Mouse (Mus musculus): Measurements from ENCODE around the gene Vamp1. TPM values are rescaled to one million over a fixed set of nuclear protein-coding genes. Genes with fewer than 3 reads are reported as not detected.

The Vamp1 gene
- polyA plus RNA-seq, 1 experiment = 14.3 TPM

GRCm38 (mm10) chr6:125222577-125222976 lies 7.2 kb downstream of the Vamp1 start:
- TF ChIP-seq EP300 (IDR thresholded peaks at IDR 0.05; ENCODE audit: insufficient read depth, low read depth, low read length) (no peak), CTCF (IDR thresholded peaks at IDR 0.05; ENCODE audit: low read depth, low read length) (no peak), POLR2A (IDR thresholded peaks at IDR 0.05; ENCODE audit: insufficient read depth, low read length) (no peak)
- Histone ChIP-seq H3K27ac (ENCODE audit: insufficient read depth, low read length) (no peak overlapping the region), H3K36me3 (ENCODE audit: control insufficient read depth, insufficient read depth, low read length, poor library complexity, severe bottlenecking) (no peaks in the 10 kb centered on the region; the same call in 1 of the 2 replicates), H3K27me3 (ENCODE audit: control insufficient read depth, insufficient read depth, low read length, poor library complexity, severe bottlenecking) (no peaks in the 10 kb centered on the region), H3K9ac (ENCODE audit: low read depth, poor library complexity, severe bottlenecking) (no peak overlapping the region), H3K4me3 (ENCODE audit: low read depth, low read length) (no peak overlapping the region), H3K9me3 (replicated peaks; ENCODE audit: control insufficient read depth, insufficient read depth, low read length, poor library complexity, severe bottlenecking) (no peaks in the 10 kb centered on the region), H3K4me1 (ENCODE audit: control insufficient read depth, insufficient read depth, low read length) (no peaks in the 10 kb centered on the region)

- no peak overlapping the region for H3K4me3 ChIP-seq (ENCODE audit: low read depth, low read length)
- H3K9ac ChIP-seq (ENCODE audit: low read depth, poor library complexity, severe bottlenecking) = no peak overlapping the region
- no peaks in the 10 kb centered on the region for H3K9me3 ChIP-seq (replicated peaks; ENCODE audit: control insufficient read depth, insufficient read depth, low read length, poor library complexity, severe bottlenecking)
- H3K4me1 ChIP-seq (ENCODE audit: control insufficient read depth, insufficient read depth, low read length) = no peaks in the 10 kb centered on the region
- H3K27me3 ChIP-seq (ENCODE audit: control insufficient read depth, insufficient read depth, low read length, poor library complexity, severe bottlenecking) = no peaks in the 10 kb centered on the region
- no peaks in the 10 kb centered on the region; the same call in 1 of the 2 replicates for H3K36me3 ChIP-seq (ENCODE audit: control insufficient read depth, insufficient read depth, low read length, poor library complexity, severe bottlenecking)
- H3K27ac ChIP-seq (ENCODE audit: insufficient read depth, low read length) = no peak overlapping the region
- TF ChIP-seq CTCF (IDR thresholded peaks at IDR 0.05; ENCODE audit: low read depth, low read length) (peak; percentile 63), EP300 (IDR thresholded peaks at IDR 0.05; ENCODE audit: insufficient read depth, low read depth, low read length) (no peak)
Observed at GRCm38 (mm10) chr6:125225518-125226115, 10.3 kb downstream of the Vamp1 start.

- TF ChIP-seq POLR2A (IDR thresholded peaks at IDR 0.05; ENCODE audit: insufficient read depth, low read length) = no peak
- H3K4me1 ChIP-seq (ENCODE audit: control insufficient read depth, insufficient read depth, low read length) = no peaks in the 10 kb centered on the region
- H3K9ac ChIP-seq (ENCODE audit: low read depth, poor library complexity, severe bottlenecking) = no peak overlapping the region
- no peaks in the 10 kb centered on the region for H3K9me3 ChIP-seq (replicated peaks; ENCODE audit: control insufficient read depth, insufficient read depth, low read length, poor library complexity, severe bottlenecking)
- no peak overlapping the region for H3K4me3 ChIP-seq (ENCODE audit: low read depth, low read length)
- H3K27ac ChIP-seq (ENCODE audit: insufficient read depth, low read length) = no peak overlapping the region
- no peaks in the 10 kb centered on the region for H3K27me3 ChIP-seq (ENCODE audit: control insufficient read depth, insufficient read depth, low read length, poor library complexity, severe bottlenecking)
- no peaks in the 10 kb centered on the region for H3K36me3 ChIP-seq (ENCODE audit: control insufficient read depth, insufficient read depth, low read length, poor library complexity, severe bottlenecking)
Observed at GRCm38 (mm10) chr6:125230571-125230970, 15.2 kb downstream of the Vamp1 start.

DNA sequence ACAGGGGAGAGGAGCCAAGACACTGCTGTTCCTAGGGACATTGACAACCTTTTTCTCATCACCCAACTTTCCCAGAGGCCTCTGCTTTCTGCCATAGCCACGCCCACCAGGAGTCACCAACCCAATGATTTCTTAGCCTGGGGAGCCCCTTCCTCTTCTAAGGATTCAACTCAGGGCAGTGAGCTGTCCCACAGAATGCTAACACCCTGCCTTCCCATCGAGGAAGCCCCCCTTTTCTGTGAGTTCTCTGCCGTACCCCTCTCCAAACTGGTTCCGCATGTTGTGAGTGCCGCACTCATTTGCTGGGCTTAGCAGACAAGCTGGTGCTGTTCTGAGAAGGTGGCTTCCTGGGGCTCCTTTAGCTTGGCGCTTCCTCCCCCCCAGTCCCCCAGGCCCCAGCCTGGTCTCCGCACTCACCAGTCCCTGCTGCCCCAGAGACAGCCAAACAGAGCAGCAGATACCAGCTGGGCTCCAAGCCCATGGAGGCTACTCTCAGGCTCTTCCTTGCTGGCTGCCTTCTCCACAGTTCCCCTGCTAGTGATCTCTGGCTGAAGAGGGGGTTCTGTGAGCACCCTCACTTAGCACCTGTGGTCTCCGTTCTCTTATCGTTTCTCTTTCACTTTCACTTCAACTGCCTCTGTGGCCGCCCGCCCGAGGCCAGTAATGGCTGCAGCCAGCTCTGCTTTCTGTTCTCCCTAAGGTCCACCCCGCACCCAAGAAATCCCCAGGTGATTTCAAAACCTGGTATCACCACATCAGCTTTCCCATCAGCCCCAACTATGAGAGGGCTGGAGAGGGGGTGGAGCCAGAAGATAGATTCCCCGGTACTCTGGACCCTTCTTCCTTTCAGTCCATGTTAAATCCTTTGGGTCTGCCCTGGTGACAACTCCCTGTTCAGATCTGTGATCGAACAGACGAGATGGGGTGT lies 16.0 kb downstream of the Vamp1 start, which contains the start of gene Tapbpl:
TSS of gene Tapbpl (minus strand) at position 744 of the 928 bp plus-strand sequence.
- TF ChIP-seq POLR2A (IDR thresholded peaks at IDR 0.05; ENCODE audit: insufficient read depth, low read length) (no peak), EP300 (IDR thresholded peaks at IDR 0.05; ENCODE audit: insufficient read depth, low read depth, low read length) (no peak), CTCF (IDR thresholded peaks at IDR 0.05; ENCODE audit: low read depth, low read length) (no peak)
- Histone ChIP-seq H3K36me3 (ENCODE audit: control insufficient read depth, insufficient read depth, low read length, poor library complexity, severe bottlenecking) (no peaks in the 10 kb centered on the region), H3K4me1 (ENCODE audit: control insufficient read depth, insufficient read depth, low read length) (no peaks in the 10 kb centered on the region), H3K4me3 (ENCODE audit: low read depth, low read length) (peak within 1 kb of the TSS; percentile 65), H3K9ac (ENCODE audit: low read depth, poor library complexity, severe bottlenecking) (peak within 1 kb of the TSS; percentile 34), H3K27me3 (ENCODE audit: control insufficient read depth, insufficient read depth, low read length, poor library complexity, severe bottlenecking) (no peaks in the 10 kb centered on the region), H3K27ac (ENCODE audit: insufficient read depth, low read length) (no peak within 1 kb of the TSS), H3K9me3 (replicated peaks; ENCODE audit: control insufficient read depth, insufficient read depth, low read length, poor library complexity, severe bottlenecking) (no peaks in the 10 kb centered on the region)

DNA sequence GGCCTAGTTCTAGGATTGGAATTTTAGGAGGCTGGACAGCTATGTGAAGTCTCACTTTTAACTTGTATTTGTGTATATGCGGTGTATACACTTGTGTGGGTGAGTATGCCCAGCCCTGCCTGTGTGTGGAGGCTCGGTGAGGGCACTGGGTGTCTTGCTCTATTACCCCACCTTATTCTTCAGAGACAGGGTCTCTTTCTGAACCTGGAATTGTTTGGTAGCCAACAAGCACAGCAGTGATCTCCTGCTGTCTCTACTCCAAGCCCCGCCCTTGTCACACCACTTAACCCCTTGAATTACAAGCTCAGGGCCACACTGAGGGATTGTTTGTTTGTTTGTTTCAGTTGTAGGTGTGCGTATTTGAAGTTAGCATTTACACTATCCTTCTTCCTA lies 16.7 kb downstream of the Vamp1 start:
- peak overlapping the region; percentile 65 for H3K4me3 ChIP-seq (ENCODE audit: low read depth, low read length)
- H3K27ac ChIP-seq (ENCODE audit: insufficient read depth, low read length) = no peak overlapping the region
- H3K9ac ChIP-seq (ENCODE audit: low read depth, poor library complexity, severe bottlenecking) = peak overlapping the region; percentile 34
- no peak for TF ChIP-seq POLR2A (IDR thresholded peaks at IDR 0.05; ENCODE audit: insufficient read depth, low read length)
- no peak for TF ChIP-seq EP300 (IDR thresholded peaks at IDR 0.05; ENCODE audit: insufficient read depth, low read depth, low read length)
- TF ChIP-seq CTCF (IDR thresholded peaks at IDR 0.05; ENCODE audit: low read depth, low read length) = no peak
- no peaks in the 10 kb centered on the region for H3K36me3 ChIP-seq (ENCODE audit: control insufficient read depth, insufficient read depth, low read length, poor library complexity, severe bottlenecking)
- no peaks in the 10 kb centered on the region for H3K4me1 ChIP-seq (ENCODE audit: control insufficient read depth, insufficient read depth, low read length)
- no peaks in the 10 kb centered on the region for H3K9me3 ChIP-seq (replicated peaks; ENCODE audit: control insufficient read depth, insufficient read depth, low read length, poor library complexity, severe bottlenecking)
- no peaks in the 10 kb centered on the region for H3K27me3 ChIP-seq (ENCODE audit: control insufficient read depth, insufficient read depth, low read length, poor library complexity, severe bottlenecking)

DNA sequence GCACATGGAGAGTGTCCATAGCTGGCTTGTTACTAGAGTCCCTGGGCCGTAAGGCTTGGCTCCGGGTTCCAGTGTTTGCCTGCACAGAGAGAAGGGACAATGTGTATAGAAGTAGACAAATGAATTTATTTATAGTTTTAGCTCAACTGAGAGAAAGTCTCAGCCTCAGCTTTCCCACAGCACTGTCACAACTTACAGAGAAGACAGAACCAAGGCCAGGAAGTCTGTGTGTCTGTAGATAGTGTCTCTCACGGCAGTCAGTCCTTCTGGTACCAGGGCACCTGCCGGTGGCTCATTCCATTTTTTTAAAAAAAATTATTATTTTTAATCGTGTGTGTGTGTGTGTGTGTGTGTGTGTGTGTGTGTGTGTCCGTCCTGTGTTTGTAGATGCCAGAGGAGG lies 17.2 kb downstream of the Vamp1 start:
- H3K27ac ChIP-seq (ENCODE audit: insufficient read depth, low read length) = no peak overlapping the region
- H3K27me3 ChIP-seq (ENCODE audit: control insufficient read depth, insufficient read depth, low read length, poor library complexity, severe bottlenecking) = no peaks in the 10 kb centered on the region
- H3K4me3 ChIP-seq (ENCODE audit: low read depth, low read length) = no peak overlapping the region
- H3K9me3 ChIP-seq (replicated peaks; ENCODE audit: control insufficient read depth, insufficient read depth, low read length, poor library complexity, severe bottlenecking) = no peaks in the 10 kb centered on the region
- no peak for TF ChIP-seq POLR2A (IDR thresholded peaks at IDR 0.05; ENCODE audit: insufficient read depth, low read length)
- no peak for TF ChIP-seq EP300 (IDR thresholded peaks at IDR 0.05; ENCODE audit: insufficient read depth, low read depth, low read length)
- TF ChIP-seq CTCF (IDR thresholded peaks at IDR 0.05; ENCODE audit: low read depth, low read length) = no peak
- H3K9ac ChIP-seq (ENCODE audit: low read depth, poor library complexity, severe bottlenecking) = no peak overlapping the region
- H3K36me3 ChIP-seq (ENCODE audit: control insufficient read depth, insufficient read depth, low read length, poor library complexity, severe bottlenecking) = no peaks in the 10 kb centered on the region
- no peaks in the 10 kb centered on the region for H3K4me1 ChIP-seq (ENCODE audit: control insufficient read depth, insufficient read depth, low read length)

Data from ES-Bruce4 (cell line).